Mouse (Mus musculus) frontal cortex, postnatal 10 days (tissue): ENCODE results near the gene Ppp2r2c.

Experiments used
- DNase-seq, 2 experiments: peaks; one replicate each; pipeline ENCODE4 v3.0.0; 2022; ENCODE audit warnings: low spot score in 2 of 2, mixed read lengths in 1 of 2

The Ppp2r2c gene

DNA sequence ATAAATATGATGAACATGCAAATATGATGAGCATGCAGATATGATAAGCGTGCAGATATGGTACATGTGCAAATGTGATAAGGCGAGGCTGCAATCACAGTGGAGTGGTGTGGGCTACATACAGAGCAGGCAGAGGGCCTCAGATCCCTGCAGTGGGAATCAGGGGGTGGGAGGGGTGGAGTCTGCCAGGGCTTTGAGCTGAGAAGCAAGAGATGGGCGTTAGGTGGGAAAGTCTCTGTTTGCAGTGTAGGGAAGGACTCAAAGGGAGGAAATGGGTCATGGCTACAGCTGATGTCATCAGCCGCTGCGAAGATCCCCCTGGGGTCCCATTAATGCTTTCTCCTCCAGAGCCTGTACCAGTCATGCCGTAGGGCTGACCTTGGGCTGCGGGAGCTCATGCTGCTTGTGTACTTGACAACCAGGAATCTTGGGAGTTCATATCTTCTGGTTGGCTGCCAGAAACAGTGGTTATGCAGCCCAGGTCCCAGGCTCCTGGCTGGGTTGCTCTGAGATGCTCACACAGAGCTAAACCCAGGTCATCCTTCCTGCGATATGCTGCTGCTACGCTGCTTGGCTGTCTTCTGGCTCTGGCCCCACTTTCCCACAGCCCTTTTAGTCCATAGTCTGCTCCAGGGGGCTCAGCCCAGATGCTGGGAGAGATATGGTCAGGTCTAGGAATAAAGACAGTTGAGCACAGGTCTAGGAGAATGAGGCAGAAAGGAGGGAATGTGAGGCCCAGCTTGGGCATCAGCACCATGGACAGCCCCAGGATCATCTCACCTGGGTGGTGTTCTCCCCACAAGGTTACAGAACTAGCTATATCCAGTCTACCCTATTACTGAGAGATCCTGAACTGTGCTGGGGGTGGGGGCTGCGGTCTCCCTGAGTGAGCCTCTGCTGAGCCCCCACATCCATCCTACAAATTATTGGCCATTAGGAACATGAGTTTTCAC lies 27.6 kb downstream of the Ppp2r2c start:
- no peak for DNase-seq

DNA sequence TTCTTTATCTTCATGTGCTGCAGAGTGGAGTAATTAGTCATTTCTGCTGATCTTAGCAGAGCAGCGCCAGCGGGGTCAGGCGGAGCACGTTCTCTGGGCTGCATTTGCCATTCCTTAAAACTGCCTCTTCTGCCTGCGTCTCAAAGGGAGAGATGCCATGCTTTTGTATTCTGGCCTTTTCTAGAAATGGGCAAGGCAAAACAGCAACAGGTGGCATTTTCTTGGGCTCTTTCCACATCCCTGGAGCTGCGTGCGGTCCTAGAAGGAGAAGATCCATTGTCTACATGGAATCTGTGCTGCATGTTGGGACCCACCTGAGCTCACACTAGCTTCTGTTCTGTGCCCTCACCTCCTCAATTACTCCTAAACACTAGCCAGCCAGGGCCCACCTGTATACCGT lies 29.7 kb downstream of the Ppp2r2c start:
- DNase-seq = no peak

- no peak for DNase-seq
Observed at GRCm38 (mm10) chr5:36898415-36899109, 30.2 kb downstream of the Ppp2r2c start.

DNA sequence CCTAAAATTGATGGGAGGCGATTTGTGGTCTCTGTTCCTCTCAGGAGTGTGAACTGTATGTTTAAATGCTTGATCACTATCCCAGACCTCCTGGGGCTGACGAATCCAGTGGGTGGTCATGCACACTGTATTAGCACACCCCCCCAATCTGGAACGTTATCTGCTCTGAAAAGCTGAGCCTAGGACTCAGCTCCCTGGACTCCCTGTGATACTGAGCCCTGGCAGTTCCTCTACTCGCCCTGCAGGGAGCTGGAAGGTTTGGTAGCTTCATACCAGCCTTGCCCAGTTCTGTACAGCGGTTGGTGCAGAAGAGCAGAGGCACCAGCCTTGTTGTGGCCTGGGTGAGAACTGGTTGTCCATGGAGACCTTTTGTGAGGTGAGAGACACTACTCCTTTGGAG lies 31.1 kb downstream of the Ppp2r2c start:
- DNase-seq = no peak

- no peak for DNase-seq
Observed at GRCm38 (mm10) chr5:36900189-36900619, 31.9 kb downstream of the Ppp2r2c start.

- no peak for DNase-seq
Observed at GRCm38 (mm10) chr5:36902807-36903206, 34.5 kb downstream of the Ppp2r2c start.

DNA sequence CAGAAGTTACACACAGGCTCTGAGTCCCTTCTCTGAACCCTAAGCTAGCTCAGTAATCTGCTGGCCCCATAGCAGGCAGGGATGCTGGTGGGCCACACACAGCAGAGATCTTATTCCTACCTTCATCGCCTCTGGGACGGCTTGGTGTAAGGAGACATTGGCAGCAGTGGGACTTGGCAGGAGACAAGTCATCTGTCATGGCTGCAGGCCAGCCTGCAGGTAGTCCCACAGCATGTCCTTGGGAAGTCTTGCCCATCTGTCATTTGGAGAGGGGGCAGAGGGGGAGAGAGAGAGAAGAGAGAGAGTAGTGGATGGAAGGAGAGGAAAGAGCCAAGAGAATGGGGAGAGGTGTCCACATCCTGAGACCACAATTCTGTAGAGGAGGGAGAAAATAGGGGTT lies 35.8 kb downstream of the Ppp2r2c start:
- DNase-seq = no peak

DNA sequence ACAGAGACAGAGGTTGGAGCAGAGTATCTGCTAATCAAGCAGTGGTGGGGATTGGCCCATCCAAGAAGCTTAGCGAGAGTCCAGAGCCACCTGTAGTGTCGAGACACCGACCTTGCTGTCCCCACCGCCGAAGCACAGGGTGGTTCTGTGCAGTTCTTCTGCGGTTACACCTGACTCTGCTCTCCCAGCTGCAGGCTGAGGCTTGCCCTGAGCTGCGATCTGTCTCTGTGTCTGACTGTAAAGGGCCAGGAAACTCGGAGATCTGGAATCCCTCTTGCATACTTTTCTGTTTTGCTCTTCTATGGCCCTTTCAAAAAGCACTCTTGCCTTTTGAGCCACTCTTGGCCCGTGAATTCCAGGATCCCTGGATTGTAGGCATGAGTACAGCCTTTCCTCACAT lies 36.4 kb downstream of the Ppp2r2c start:
- no peak for DNase-seq

- DNase-seq = no peak
Observed at GRCm38 (mm10) chr5:36905216-36905615, 36.9 kb downstream of the Ppp2r2c start.

DNA sequence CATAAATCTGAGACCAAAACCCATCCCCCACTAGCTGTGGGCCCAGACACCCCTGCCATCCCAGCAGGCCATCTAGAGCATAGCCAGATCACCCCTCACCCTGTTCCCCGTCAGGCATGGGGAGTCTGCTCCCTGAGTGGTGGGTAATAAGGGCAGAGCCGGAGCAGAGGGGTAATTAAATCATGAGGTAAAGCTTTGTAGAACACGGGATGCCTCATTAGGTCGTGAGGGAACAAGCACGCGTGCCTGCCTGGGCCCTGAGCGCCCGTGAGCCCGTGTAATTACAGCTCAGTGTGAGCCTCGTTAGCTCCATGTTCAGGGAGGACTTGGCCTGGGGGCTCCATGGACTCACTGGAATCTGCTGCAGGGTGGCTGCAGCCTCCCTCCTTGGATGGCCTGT lies 39.4 kb downstream of the Ppp2r2c start:
- no peak for DNase-seq

DNA sequence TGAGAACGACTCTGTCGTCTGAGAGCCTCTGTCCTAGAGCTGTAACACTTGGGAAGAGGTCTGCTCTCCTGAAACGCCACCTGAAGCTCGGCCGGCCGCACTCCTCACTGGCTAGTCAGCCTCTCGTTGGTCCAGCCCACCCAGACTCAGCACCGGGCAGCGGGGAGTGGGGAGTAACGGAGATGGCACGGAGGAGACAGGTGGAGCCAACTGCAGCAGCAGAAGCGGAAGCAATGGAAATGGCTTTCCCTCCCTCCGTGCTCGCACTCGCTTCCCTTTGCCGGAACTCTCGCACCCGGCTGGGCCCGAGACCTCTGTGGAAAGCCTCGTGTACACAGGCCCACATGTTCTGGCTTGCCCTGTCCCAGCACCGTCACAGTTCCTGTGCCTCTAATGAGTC lies 41.2 kb downstream of the Ppp2r2c start:
- DNase-seq = no peak

GRCm38 (mm10) chr5:36910980-36911379 lies 42.7 kb downstream of the Ppp2r2c start:
- DNase-seq = no peak

GRCm38 (mm10) chr5:36911759-36912352 lies 43.5 kb downstream of the Ppp2r2c start:
- no peak for DNase-seq

- DNase-seq = no peak
Observed at GRCm38 (mm10) chr5:36912602-36913310, 44.4 kb downstream of the Ppp2r2c start.

DNA sequence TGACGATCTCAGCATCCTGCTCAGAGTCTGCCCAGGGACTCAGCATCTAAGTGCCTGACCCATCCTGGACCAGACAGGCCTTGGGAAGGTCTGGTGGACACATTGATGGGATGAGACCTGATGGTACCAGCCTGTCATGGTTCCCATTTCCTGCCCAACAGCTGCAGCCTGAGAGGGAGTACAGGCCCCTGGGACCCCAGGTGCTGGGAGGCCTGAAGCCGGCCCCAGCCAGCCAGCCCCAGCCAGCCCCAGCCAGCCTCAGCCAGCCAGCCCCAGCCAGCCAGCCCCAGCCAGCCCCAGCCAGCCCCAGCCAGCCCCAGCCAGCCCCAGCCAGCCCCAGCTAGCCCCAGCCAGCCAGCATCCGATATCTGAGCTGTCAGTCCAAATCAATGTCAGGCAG lies 46.9 kb downstream of the Ppp2r2c start:
- DNase-seq = no peak

GRCm38 (mm10) chr5:36916581-36916980 lies 48.3 kb downstream of the Ppp2r2c start:
- DNase-seq = no peak

DNA sequence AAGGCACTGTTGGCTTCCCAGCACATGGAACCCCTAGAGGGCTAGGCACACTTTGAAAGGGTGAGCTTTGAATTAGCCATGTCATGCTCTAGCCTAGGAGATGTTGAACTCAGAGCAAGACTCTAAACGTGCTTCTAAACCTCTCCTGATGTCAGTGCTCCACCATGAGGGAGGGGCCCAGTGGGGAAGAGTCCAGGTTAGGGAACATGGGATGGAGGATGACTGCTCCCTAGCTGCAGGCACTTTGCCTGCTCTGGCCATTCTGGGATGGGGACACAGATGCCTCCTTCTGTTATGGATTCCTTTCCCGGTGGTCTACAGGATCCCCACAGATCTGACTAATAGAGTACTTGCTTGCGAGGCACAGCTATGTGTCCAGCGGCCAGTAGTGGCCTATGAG lies 48.9 kb downstream of the Ppp2r2c start:
- no peak for DNase-seq

- DNase-seq = no peak
Observed at GRCm38 (mm10) chr5:36918016-36918415, 49.7 kb downstream of the Ppp2r2c start.

DNA sequence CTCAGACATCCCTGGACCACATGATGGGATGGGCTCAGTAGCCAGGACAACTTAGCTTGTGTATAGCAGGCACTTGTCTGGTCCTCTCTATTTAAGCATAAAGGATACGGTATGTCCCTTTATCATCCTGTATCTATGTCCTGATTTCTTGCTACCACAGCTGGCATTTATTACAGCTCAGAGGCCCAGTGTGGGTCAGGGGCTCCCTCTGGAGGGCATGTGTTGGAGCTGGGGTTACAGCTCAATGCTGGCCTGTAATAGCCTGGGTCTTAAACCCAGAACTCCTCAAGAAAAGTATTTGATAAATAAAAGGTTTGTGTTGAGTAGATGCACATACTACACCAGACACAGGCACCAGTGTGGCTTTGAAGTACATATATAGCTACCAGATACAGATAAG lies 51.8 kb downstream of the Ppp2r2c start:
- no peak for DNase-seq

DNA sequence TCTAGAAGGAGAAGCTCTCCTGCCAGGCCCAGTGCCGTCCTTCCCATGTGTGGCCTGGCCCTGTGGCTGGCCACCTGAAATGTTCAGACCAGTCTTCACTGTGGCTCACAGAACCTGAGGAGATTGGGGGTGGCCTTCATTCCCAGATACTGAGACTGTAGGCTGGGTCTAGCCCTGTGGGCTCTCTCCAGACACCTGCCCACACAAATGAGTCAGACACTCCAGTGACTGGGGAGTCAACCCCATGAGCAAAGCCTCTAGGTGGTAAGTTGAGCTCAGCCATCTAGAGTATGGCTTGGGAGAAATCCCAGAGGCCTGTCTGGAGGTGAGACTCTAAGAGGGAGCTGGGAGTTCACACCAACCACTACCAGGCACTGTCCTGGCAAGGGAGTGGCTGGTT lies 53.6 kb downstream of the Ppp2r2c start:
- DNase-seq = no peak

GRCm38 (mm10) chr5:36922811-36923210 lies 54.5 kb downstream of the Ppp2r2c start:
- no peak for DNase-seq
